Mouse (Mus musculus) bone marrow macrophage, adult 2 months (primary cell): ENCODE results near the gene Inca1.

ENCODE experiments used
- CTCF ChIP-seq: IDR thresholded peaks from 2 replicates; pipeline ENCODE4 v1.5.1; 2012; ENCODE audit warnings: low read depth, mild to moderate bottlenecking, low read length, moderate library complexity
- POLR2A ChIP-seq: IDR thresholded peaks from 2 replicates; pipeline ENCODE4 v1.6.1; 2012; ENCODE audit warnings: mild to moderate bottlenecking, low read depth, low read length, borderline replicate concordance

- TF ChIP-seq POLR2A (no peak), CTCF (no peak)
Measured at GRCm38 (mm10) chr11:70651391-70651790, 48.6 kb downstream of the Inca1 start.
